Mouse (Mus musculus): ENCODE data around the gene Rer1. TPM values are rescaled to one million over a fixed set of nuclear protein-coding genes. Genes with fewer than 3 reads are reported as not detected.

Gene Rer1
- total RNA-seq, 1 experiment = 161 TPM

DNA sequence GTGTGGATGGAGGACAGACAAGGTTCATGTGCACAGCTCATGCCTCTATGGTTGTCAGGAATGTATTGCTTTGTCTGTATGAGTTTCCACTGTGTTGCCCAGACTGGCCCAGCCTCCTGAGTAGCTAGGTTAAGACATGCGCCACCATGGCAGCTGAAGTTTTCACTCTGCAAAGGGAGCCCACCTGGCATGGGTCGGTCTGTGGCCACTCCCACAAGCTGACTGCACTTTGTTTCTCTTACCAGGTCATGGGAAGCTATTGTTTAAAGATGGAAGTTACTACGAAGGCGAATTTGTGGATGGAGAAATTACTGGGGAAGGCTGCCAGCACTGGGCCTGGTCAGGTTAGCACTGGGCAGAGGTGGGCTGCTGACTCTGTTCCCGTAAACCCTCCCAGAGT lies 3.1 kb upstream of the Rer1 start:
- Histone ChIP-seq H3K4me3 (ENCODE audit: insufficient read depth in 1 of 2, low read depth in 1 of 2, low read length in 2 of 2, poor library complexity in 1 of 2, severe bottlenecking in 1 of 2) (no peak overlapping the region), H3K9ac (ENCODE audit: insufficient read depth, low read depth, low read length, poor library complexity, severe bottlenecking) (no peak overlapping the region), H3K27ac (ENCODE audit: insufficient read depth, low read depth, low read length, poor library complexity, severe bottlenecking) (no peak overlapping the region), H3K4me1 (ENCODE audit: control insufficient read depth in 2 of 2, insufficient read depth in 2 of 2, low read length in 2 of 2, poor library complexity in 1 of 2) (peaks cover 0 to 4% of the 10 kb centered on the region in 2 experiments; a peak in 1 of 4 replicates), H3K9me3 (ENCODE audit: control insufficient read depth, insufficient read depth, low read depth, low read length) (no peaks in the 10 kb centered on the region), H3K36me3 (ENCODE audit: control insufficient read depth, insufficient read depth, low read length, poor library complexity, severe bottlenecking) (peaks cover 2% of the 10 kb centered on the region; the same call in 1 of the 2 replicates)
- no peak for DNase-seq (ENCODE audit: low read depth, low spot score)
- TF ChIP-seq ZC3H11A (IDR thresholded peaks at IDR 0.05; ENCODE audit: borderline replicate concordance, low read depth, low read length) (no peak), CHD2 (IDR thresholded peaks at IDR 0.05; ENCODE audit: low read depth, low read length) (no peak)
- in situ Hi-C loops (cut with MboI; ENCODE audit: low sequenced_read_pairs in 2 of 2, unreplicated experiment in 2 of 2) = no loop called here

DNA sequence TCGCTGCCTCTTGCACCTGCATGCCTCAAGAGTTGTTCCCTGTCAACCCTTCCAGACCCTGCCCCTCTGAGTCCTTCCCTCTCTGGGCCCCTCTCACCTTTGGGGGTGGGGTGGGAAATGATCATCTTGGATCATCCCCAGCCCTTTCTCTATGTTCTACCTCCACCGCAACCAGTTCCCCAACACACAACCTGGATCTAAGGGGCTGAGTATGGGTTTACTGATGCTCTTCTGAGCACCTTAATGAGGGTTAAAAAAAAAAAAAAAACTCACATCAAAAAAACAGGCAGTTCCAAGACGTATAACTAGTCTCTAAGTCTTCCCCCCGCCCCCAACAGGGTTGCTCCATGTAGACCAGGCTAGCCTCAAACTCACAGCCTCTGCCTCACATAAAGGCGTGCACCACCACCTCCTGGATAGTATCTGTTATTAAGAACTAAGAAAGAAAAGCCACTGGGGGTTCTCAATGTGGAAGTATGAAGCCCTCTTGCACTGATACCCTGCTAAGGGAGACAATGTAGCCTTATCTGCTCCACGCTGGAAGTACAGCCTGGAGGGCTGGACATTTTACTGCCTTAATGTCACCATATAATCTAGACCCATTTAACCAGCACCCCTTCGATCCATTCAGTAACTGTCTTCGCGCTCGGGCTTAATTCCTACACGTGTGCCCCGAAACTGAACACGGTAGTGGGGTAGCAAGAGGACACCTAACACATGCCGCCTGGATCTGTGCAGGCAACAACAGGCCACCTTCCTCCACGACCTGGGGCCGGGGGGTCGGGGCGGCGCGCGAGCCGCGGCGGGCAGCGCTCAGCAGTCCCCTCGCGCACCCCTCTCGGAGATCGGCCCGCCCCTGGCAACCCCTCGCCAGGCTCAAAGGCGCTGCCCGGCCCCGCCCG lies 725 bp downstream of the Rer1 start:
- peaks cover 0 to 4% of the 10 kb centered on the region in 2 experiments; a peak in 1 of 4 replicates for H3K4me1 ChIP-seq (ENCODE audit: control insufficient read depth in 2 of 2, insufficient read depth in 2 of 2, low read length in 2 of 2, poor library complexity in 1 of 2)
- H3K9ac ChIP-seq (ENCODE audit: insufficient read depth, low read depth, low read length, poor library complexity, severe bottlenecking) = peak overlapping the region; percentile 97
- no peaks in the 10 kb centered on the region for H3K9me3 ChIP-seq (ENCODE audit: control insufficient read depth, insufficient read depth, low read depth, low read length)
- H3K4me3 ChIP-seq (ENCODE audit: insufficient read depth in 1 of 2, low read depth in 1 of 2, low read length in 2 of 2, poor library complexity in 1 of 2, severe bottlenecking in 1 of 2) = peak overlapping the region; percentile 98 to 99
- TF ChIP-seq ZNF384 (IDR thresholded peaks at IDR 0.05; ENCODE audit: low read depth, low read length) = no peak
- no peak for TF ChIP-seq MAFK (IDR thresholded peaks at IDR 0.05; ENCODE audit: insufficient read depth, low read depth, low read length)
- TF ChIP-seq HCFC1 (IDR thresholded peaks at IDR 0.05; ENCODE audit: borderline replicate concordance, insufficient read depth, low read length) = no peak
- TF ChIP-seq ZC3H11A (IDR thresholded peaks at IDR 0.05; ENCODE audit: borderline replicate concordance, low read depth, low read length) = no peak
- TF ChIP-seq CHD2 (IDR thresholded peaks at IDR 0.05; ENCODE audit: low read depth, low read length) = no peak
- no peak for DNase-seq (ENCODE audit: low read depth, low spot score)
- in situ Hi-C loops (cut with MboI; ENCODE audit: low sequenced_read_pairs in 2 of 2, unreplicated experiment in 2 of 2) = no loop called here
- peak overlapping the region; percentile 86 for H3K27ac ChIP-seq (ENCODE audit: insufficient read depth, low read depth, low read length, poor library complexity, severe bottlenecking)
- H3K36me3 ChIP-seq (ENCODE audit: control insufficient read depth, insufficient read depth, low read length, poor library complexity, severe bottlenecking) = peaks cover 13% of the 10 kb centered on the region

DNA sequence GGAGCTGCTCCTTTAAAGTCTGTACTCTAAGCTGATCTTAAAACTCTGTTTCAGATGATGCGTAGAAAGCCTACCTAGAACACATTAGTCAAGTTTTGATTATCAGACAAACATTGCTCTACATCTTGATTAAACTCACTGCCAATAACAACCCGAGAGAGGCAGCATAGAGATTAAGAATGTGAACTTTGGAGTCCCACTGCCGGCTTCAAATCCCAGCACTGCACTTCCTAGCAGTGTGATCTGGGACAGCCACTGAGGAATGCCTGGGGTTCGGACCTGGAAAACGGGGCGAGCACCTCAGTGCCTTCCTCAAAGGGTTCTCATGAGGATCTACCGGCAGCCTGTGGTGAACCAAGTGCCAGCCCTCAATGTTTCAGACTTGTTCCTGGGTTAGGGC lies 1.8 kb downstream of the Rer1 start:
- in situ Hi-C loops (cut with MboI; ENCODE audit: low sequenced_read_pairs in 2 of 2, unreplicated experiment in 2 of 2) = no loop called here
- Histone ChIP-seq H3K36me3 (ENCODE audit: control insufficient read depth, insufficient read depth, low read length, poor library complexity, severe bottlenecking) (peaks cover 18% of the 10 kb centered on the region), H3K4me3 (ENCODE audit: insufficient read depth in 1 of 2, low read depth in 1 of 2, low read length in 2 of 2, poor library complexity in 1 of 2, severe bottlenecking in 1 of 2) (0 out of 4 replicates have a peak overlapping the region, but pooled peaks of 1 of the 2 experiments have one; percentile 6), H3K9ac (ENCODE audit: insufficient read depth, low read depth, low read length, poor library complexity, severe bottlenecking) (peak overlapping the region; percentile 47; the same call in 1 of the 2 replicates), H3K9me3 (ENCODE audit: control insufficient read depth, insufficient read depth, low read depth, low read length) (no peaks in the 10 kb centered on the region), H3K4me1 (ENCODE audit: control insufficient read depth in 2 of 2, insufficient read depth in 2 of 2, low read length in 2 of 2, poor library complexity in 1 of 2) (peaks cover 0 to 4% of the 10 kb centered on the region in 2 experiments; a peak in 1 of 4 replicates), H3K27ac (ENCODE audit: insufficient read depth, low read depth, low read length, poor library complexity, severe bottlenecking) (no peak overlapping the region)
- DNase-seq (ENCODE audit: low read depth, low spot score) = no peak
- no peak for TF ChIP-seq CHD2 (IDR thresholded peaks at IDR 0.05; ENCODE audit: low read depth, low read length)
- no peak for TF ChIP-seq HCFC1 (IDR thresholded peaks at IDR 0.05; ENCODE audit: borderline replicate concordance, insufficient read depth, low read length)
- no peak for TF ChIP-seq ZC3H11A (IDR thresholded peaks at IDR 0.05; ENCODE audit: borderline replicate concordance, low read depth, low read length)
- no peak for TF ChIP-seq ZNF384 (IDR thresholded peaks at IDR 0.05; ENCODE audit: low read depth, low read length)
- TF ChIP-seq MAFK (IDR thresholded peaks at IDR 0.05; ENCODE audit: insufficient read depth, low read depth, low read length) = no peak

DNA sequence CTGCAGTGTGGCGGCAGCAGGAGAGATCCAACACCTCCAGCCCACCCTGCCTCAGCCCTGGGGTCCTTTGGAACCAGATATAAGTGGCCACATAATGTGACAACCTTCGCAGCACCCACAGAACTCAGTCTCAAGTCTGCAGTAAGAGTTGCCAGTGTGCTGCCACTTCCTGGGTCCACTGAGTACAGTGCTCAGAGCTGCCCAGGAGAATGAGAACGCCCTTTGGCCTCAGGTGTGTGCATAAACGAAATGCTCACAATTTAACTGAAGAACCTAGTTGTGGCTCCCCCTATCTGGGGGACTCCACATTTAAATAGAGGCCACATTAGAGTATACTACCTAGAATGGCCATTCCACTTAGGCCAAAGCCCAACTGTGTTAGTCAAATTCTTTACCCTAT lies 2.6 kb downstream of the Rer1 start:
- Histone ChIP-seq H3K9me3 (ENCODE audit: control insufficient read depth, insufficient read depth, low read depth, low read length) (no peaks in the 10 kb centered on the region), H3K36me3 (ENCODE audit: control insufficient read depth, insufficient read depth, low read length, poor library complexity, severe bottlenecking) (peaks cover 21% of the 10 kb centered on the region), H3K9ac (ENCODE audit: insufficient read depth, low read depth, low read length, poor library complexity, severe bottlenecking) (peak overlapping the region; percentile 26; the same call in 1 of the 2 replicates), H3K4me3 (ENCODE audit: insufficient read depth in 1 of 2, low read depth in 1 of 2, low read length in 2 of 2, poor library complexity in 1 of 2, severe bottlenecking in 1 of 2) (no peak overlapping the region), H3K27ac (ENCODE audit: insufficient read depth, low read depth, low read length, poor library complexity, severe bottlenecking) (no peak overlapping the region), H3K4me1 (ENCODE audit: control insufficient read depth in 2 of 2, insufficient read depth in 2 of 2, low read length in 2 of 2, poor library complexity in 1 of 2) (peaks cover 0 to 9% of the 10 kb centered on the region in 2 experiments; a peak in 1 of 4 replicates)
- no peak for TF ChIP-seq ZNF384 (IDR thresholded peaks at IDR 0.05; ENCODE audit: low read depth, low read length)
- no peak for TF ChIP-seq CHD2 (IDR thresholded peaks at IDR 0.05; ENCODE audit: low read depth, low read length)
- no peak for TF ChIP-seq HCFC1 (IDR thresholded peaks at IDR 0.05; ENCODE audit: borderline replicate concordance, insufficient read depth, low read length)
- TF ChIP-seq ZC3H11A (IDR thresholded peaks at IDR 0.05; ENCODE audit: borderline replicate concordance, low read depth, low read length) = no peak
- TF ChIP-seq MAFK (IDR thresholded peaks at IDR 0.05; ENCODE audit: insufficient read depth, low read depth, low read length) = no peak
- in situ Hi-C loops (cut with MboI; ENCODE audit: low sequenced_read_pairs in 2 of 2, unreplicated experiment in 2 of 2) = no loop called here
- no peak for DNase-seq (ENCODE audit: low read depth, low spot score)

Measured in ES-E14 (cell line).